In the genomic region with DNA sequence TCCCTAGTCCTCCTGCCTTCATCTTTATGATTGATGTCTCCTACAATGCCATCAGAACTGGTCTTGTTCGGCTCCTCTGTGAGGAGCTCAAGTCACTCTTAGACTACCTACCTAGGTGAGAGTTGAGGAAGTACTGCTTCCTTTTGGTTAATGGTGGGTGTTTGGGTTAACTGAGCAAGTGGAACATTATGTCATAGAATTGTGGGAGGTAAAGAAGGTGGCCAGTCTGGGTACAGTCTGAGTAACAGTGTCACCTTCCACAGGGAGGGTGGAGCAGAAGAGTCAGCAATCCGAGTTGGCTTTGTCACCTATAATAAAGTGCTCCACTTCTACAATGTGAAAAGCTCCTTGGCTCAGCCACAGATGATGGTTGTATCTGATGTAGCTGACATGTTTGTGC, we compare ENCODE assay signal across 16 mouse cellular contexts. TPM values are rescaled to one million over a fixed set of nuclear protein-coding genes. Genes with fewer than 3 reads are reported as not detected.
"Had no signal": no experiment of that assay in that cellular context is flagged by ENCODE, and none has a peak within 500 bp of the region (broad histone marks: within the 10 kb centered on the region; RNA-seq: fewer than 3 reads in every experiment).

No protein-coding gene starts in this region.

- H3K9me3 ChIP-seq: limb, embryonic 12.5 days; limb, embryonic 15.5 days; liver, embryonic 12.5 days had no signal

- H3K4me3 ChIP-seq: layer of hippocampus, adult 2 months; limb, embryonic 12.5 days; limb, embryonic 15.5 days; liver, embryonic 12.5 days had no signal

- ATAC-seq: liver, embryonic 12.5 days; lung, postnatal 0 days had no signal

- H3K27ac ChIP-seq: layer of hippocampus, adult 2 months; limb, embryonic 12.5 days; limb, embryonic 15.5 days; liver, embryonic 12.5 days; macrophage had no signal

- H3K9ac ChIP-seq: limb, embryonic 12.5 days; limb, embryonic 15.5 days; liver, embryonic 12.5 days; lung, embryonic 14.5 days had no signal

- DNase-seq: kidney, adult 18-20 months; kidney, adult 9 months; kidney, postnatal 14 days; layer of hippocampus, adult 9-11 months; layer of hippocampus, postnatal 36 days; left cerebral cortex, postnatal 4 days; lung, embryonic 14.5 days; midbrain, embryonic 14.5 days; thymus, adult 18-20 months; thymus, postnatal 36 days had no signal

- H3K27me3 ChIP-seq: limb, embryonic 12.5 days; limb, embryonic 15.5 days; liver, embryonic 12.5 days had no signal

- H3K4me2 ChIP-seq: limb, embryonic 12.5 days; limb, embryonic 15.5 days; liver, embryonic 12.5 days; lung, embryonic 14.5 days had no signal

RNA-seq across cellular contexts. Expression of gene Synpo2l, which starts 20.9 kb away (rescaled TPM):
- polyA plus RNA-seq: macrophage had no signal
